Mouse (Mus musculus): ENCODE measurements around the gene Gm21698.
"Not testable (repeated sequence)": the region's sequence is repeated elsewhere in the genome, so short reads cannot be mapped to it uniquely, and the experiment has no call there.

The Gm21698 gene

DNA sequence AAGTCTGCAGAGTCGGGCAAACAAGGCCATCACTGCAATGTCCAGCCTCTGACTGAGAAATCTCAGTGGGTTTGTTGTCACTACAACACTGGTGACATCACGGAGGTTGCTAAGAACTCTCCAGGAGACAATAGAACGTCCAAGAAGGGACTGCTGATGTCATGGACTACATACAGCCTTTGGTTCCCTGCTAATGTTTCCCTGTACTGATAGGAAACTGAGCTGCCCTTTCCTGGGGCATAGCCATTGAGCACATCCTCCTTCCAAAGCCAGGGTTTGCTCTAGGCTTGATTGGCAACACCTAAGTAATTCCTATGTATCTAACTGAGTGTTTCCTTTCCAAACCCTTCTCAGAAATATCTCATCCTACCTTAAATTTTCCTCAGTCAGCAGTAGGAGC lies at the start of gene Gm21698:
Gene Gm21698, minus strand, starts transcription at position 101 of the 400 bp plus-strand sequence.
- not testable (repeated sequence) for DNase-seq (ENCODE audit: low spot score)

DNA sequence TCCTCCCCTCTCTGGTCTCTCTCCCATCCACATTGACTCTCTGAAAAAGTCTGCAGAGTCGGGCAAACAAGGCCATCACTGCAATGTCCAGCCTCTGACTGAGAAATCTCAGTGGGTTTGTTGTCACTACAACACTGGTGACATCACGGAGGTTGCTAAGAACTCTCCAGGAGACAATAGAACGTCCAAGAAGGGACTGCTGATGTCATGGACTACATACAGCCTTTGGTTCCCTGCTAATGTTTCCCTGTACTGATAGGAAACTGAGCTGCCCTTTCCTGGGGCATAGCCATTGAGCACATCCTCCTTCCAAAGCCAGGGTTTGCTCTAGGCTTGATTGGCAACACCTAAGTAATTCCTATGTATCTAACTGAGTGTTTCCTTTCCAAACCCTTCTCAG lies 34.4 kb upstream of the Gm21698 start, which contains the start of gene Gm5862:
Gene Gm5862, minus strand, starts transcription at position 101 of the 400 bp plus-strand sequence.
- not testable (repeated sequence) for DNase-seq (ENCODE audit: low spot score)

GRCm38 (mm10) chr5:26007697-26008096 lies 19.2 kb upstream of the Gm21698 start:
- DNase-seq (ENCODE audit: low spot score): not testable (repeated sequence)

GRCm38 (mm10) chr5:26006937-26007695 lies 18.7 kb upstream of the Gm21698 start:
- not testable (repeated sequence) for DNase-seq (ENCODE audit: low spot score)

DNA sequence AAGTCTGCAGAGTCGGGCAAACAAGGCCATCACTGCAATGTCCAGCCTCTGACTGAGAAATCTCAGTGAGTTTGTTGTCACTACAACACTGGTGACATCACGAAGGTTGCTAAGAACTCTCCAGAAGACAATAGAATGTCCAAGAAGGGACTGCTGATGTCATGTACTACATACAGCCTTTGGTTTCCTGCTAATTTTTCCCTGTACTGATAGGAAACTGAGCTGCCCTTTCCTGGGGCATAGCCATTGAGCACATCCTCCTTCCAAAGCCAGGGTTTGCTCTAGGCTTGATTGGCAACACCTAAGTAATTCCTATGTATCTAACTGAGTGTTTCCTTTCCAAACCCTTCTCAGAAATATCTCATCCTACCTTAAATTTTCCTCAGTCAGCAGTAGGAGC lies 16.2 kb upstream of the Gm21698 start, which contains the start of gene Gm1979:
Gene Gm1979, minus strand, starts transcription at position 101 of the 400 bp plus-strand sequence.
- not testable (repeated sequence) for DNase-seq (ENCODE audit: low spot score)

DNA sequence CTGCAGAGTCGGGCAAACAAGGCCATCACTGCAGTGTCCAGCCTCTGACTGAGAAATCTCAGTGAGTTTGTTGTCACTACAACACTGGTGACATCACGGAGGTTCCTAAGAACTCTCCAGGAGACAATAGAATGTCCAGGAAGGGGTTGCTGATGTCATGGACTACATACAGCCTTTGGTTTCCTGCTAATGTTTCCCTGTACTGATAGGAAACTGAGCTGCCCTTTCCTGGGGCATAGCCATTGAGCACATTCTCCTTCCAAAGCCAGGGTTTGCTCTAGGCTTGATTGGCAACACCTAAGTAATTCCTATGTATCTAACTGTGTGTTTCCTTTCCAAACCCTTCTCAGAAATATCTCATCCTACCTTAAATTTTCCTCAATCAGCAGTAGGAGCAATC lies 15.9 kb downstream of the Gm21698 start, which contains the start of gene Gm21680:
Gene Gm21680, minus strand, starts transcription at position 101 of the 400 bp plus-strand sequence.
- not testable (repeated sequence) for DNase-seq (ENCODE audit: low spot score)

DNA sequence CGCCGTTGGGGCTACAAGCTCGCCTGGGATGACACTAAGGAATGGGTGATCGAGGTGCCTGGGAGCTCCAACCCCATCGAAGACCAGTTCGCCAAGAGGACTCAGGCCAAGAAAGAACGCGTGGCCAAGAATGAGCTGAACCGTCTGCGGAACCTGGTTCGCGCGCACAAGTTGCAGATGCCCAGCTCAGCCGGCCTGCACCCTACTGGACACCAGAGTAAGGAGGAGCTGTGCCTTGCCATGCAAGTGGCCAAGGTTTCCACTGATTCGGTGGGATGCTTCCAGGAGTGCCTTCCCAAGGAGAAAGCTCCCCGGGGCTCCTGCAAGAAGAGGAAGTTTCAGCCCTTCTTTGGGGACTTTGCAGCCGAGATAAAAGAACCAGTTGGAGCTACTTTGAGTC lies 31.4 kb downstream of the Gm21698 start:
- not testable (repeated sequence) for DNase-seq (ENCODE audit: low spot score)

GRCm38 (mm10) chr5:25956611-25957010 lies 31.8 kb downstream of the Gm21698 start:
- not testable (repeated sequence) for DNase-seq (ENCODE audit: low spot score)

DNA sequence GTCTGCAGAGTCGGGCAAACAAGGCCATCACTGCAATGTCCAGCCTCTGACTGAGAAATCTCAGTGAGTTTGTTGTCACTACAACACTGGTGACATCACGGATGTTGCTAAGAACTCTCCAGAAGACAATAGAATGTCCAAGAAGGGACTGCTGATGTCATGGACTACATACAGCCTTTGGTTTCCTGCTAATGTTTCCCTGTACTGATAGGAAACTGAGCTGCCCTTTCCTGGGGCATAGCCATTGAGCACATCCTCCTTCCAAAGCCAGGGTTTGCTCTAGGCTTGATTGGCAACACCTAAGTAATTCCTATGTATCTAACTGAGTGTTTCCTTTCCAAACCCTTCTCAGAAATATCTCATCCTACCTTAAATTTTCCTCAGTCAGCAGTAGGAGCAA lies 34.1 kb downstream of the Gm21698 start, which contains the start of gene Gm21671:
Gene Gm21671, minus strand, starts transcription at position 101 of the 400 bp plus-strand sequence.
- not testable (repeated sequence) for DNase-seq (ENCODE audit: low spot score)

GRCm38 (mm10) chr5:25945391-25945790 lies 43.1 kb downstream of the Gm21698 start:
- DNase-seq (ENCODE audit: low spot score): not testable (repeated sequence)

DNA sequence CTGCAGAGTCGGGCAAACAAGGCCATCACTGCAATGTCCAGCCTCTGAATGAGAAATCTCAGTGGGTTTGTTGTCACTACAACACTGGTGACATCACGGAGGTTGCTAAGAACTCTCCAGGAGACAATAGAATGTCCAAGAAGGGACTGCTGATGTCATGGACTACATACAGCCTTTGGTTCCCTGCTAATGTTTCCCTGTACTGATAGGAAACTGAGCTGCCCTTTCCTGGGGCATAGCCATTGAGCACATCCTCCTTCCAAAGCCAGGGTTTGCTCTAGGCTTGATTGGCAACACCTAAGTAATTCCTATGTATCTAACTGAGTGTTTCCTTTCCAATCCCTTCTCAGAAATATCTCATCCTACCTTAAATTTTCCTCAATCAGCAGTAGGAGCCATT lies 46.2 kb downstream of the Gm21698 start, which contains the start of gene Gm21663:
Gene Gm21663, minus strand, starts transcription at position 101 of the 400 bp plus-strand sequence.
- not testable (repeated sequence) for DNase-seq (ENCODE audit: low spot score)

Measured in T-cell, adult 2 months (primary cell).